Mouse (Mus musculus) frontal cortex, adult 2 months (tissue): ENCODE results near the gene Stard9. TPM values are rescaled to one million over a fixed set of nuclear protein-coding genes. Genes with fewer than 3 reads are reported as not detected.

ENCODE experiments used
- DNase-seq, 2 experiments: peaks; one replicate each; pipeline ENCODE4 v3.0.0; 2022; ENCODE audit warnings: low spot score in 1 of 2; ENCODE audit errors: extremely low spot score in 1 of 2
- polyA plus RNA-seq: library from polyadenylated mRNA; depleted of rRNA; stranded (reverse); fragments of >200 nt; gene quantifications from 2 replicates; pipeline ENCODE4 v1.2.3, GENCODE M21; 2012; rRNA removed

Stard9 gene
- polyA plus RNA-seq = 15.2 and 16.4 TPM in 2 replicates

- DNase-seq = peak; percentile 98
Observed at GRCm38 (mm10) chr2:120628886-120629735, at the start of gene Stard9. Gene Stard9, plus strand, starts transcription at chr2:120629121.

- peak; percentile 82 to 87 for DNase-seq
Observed at GRCm38 (mm10) chr2:120589759-120590158, 39.2 kb upstream of the Stard9 start.

- no peak for DNase-seq
Observed at GRCm38 (mm10) chr2:120592227-120592626, 36.7 kb upstream of the Stard9 start.

- peak in 1 of 2 experiments; percentile 60 for DNase-seq
Observed at GRCm38 (mm10) chr2:120597734-120598133, 31.2 kb upstream of the Stard9 start.

GRCm38 (mm10) chr2:120599506-120599905 is 29.4 kb upstream of the Stard9 start:
- no peak for DNase-seq

- peak in 1 of 2 experiments; percentile 70 for DNase-seq
Observed at GRCm38 (mm10) chr2:120606021-120606690, 22.8 kb upstream of the Stard9 start.

GRCm38 (mm10) chr2:120608830-120609723 is 19.8 kb upstream of the Stard9 start, which contains the start of the genes Haus2 and Lrrc57:
Gene Haus2, plus strand, starts transcription at chr2:120609383.
Gene Lrrc57, minus strand, starts transcription at chr2:120609520.
- DNase-seq = peak; percentile 79 to 93

- DNase-seq = no peak
Observed at GRCm38 (mm10) chr2:120616279-120617163, 12.4 kb upstream of the Stard9 start.

- DNase-seq = no peak
Observed at GRCm38 (mm10) chr2:120619538-120619937, 9.4 kb upstream of the Stard9 start.

GRCm38 (mm10) chr2:120622920-120623319 is 6.0 kb upstream of the Stard9 start:
- no peak for DNase-seq

- no peak for DNase-seq
Observed at GRCm38 (mm10) chr2:120628076-120628865, 650 bp upstream of the Stard9 start.

GRCm38 (mm10) chr2:120630246-120630645 is 1.3 kb downstream of the Stard9 start:
- DNase-seq = no peak

GRCm38 (mm10) chr2:120630655-120631054 is 1.7 kb downstream of the Stard9 start:
- no peak for DNase-seq

- no peak for DNase-seq
Observed at GRCm38 (mm10) chr2:120631521-120631920, 2.6 kb downstream of the Stard9 start.

GRCm38 (mm10) chr2:120631957-120632356 is 3.0 kb downstream of the Stard9 start:
- DNase-seq = no peak

- DNase-seq = no peak
Observed at GRCm38 (mm10) chr2:120640835-120641234, 11.9 kb downstream of the Stard9 start.

GRCm38 (mm10) chr2:120643836-120644235 is 14.9 kb downstream of the Stard9 start:
- DNase-seq = peak in 1 of 2 experiments; percentile 15

GRCm38 (mm10) chr2:120646777-120647176 is 17.9 kb downstream of the Stard9 start:
- no peak for DNase-seq
